17 mouse cellular contexts compared by ENCODE assay signal in the genomic region with DNA sequence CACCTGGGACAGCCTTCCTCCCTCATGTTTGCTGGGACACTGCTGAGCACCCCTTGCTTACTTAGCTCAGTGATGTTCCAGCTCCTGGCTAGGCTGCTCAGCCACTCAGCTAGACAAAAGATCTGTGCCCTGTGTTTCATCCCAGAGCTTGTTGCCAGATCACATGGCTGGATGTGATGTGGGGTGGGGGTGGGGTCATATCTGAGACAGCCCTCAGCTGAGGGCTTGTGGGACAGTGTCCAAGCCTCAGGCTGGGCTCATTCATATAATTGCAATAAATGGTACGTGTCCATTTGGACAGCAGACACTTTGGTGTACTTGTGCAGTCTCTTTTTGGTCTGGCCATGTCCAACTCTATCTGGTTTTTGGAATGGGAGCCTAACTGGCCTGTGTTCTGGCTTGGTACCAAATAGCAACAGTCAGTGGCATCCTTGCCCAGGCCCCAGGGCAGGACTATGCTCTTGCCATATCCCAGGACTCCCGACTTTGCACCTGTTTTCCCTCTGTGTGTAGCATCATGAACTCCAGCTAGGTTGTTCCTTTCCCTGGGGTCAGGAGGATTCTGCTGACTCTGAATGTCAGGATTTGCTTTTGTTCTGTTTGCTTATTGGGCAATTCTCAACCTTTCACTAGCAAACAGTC. TPM values are rescaled to one million over a fixed set of nuclear protein-coding genes. Genes with fewer than 3 reads are reported as not detected.
DNase-seq lines count a peak whose midpoint lies in the region; ATAC-seq and TF ChIP-seq lines count a peak whose summit lies in the region.
"Had no signal": no experiment of that assay in that cellular context is flagged by ENCODE, and none has a peak within 500 bp of the region (broad histone marks: within the 10 kb centered on the region; RNA-seq: fewer than 3 reads in every experiment).

No protein-coding gene starts in this region.

- no peaks in the 10 kb centered on the region for H3K4me1 ChIP-seq in hindbrain, postnatal 0 days (ENCODE audit: insufficient read depth, low read length)
- H3K4me1 ChIP-seq in hindbrain, embryonic 10.5 days (replicated peaks): peaks cover 7% of the 10 kb centered on the region
- H3K4me1 ChIP-seq in liver, embryonic 16.5 days (ENCODE audit: control insufficient read depth, low read depth, low read length): peaks cover 2% of the 10 kb centered on the region
- H3K4me1 ChIP-seq: midbrain, embryonic 15.5 days had no signal

- H3K4me2 ChIP-seq in hindbrain, postnatal 0 days (ENCODE audit: low read depth, low read length): no peak overlapping the region
- no peak overlapping the region for H3K4me2 ChIP-seq in liver, embryonic 16.5 days (ENCODE audit: low read depth, low read length)
- H3K4me2 ChIP-seq: midbrain, embryonic 15.5 days had no signal

- no peak for TF ChIP-seq CTCF in hindbrain, postnatal 0 days (IDR thresholded peaks at IDR 0.05; ENCODE audit: low read depth)

- H3K27me3 ChIP-seq in hindbrain, postnatal 0 days (ENCODE audit: insufficient read depth, low read length): no peaks in the 10 kb centered on the region
- H3K27me3 ChIP-seq in hindbrain, embryonic 10.5 days (ENCODE audit: insufficient read depth, poor library complexity, severe bottlenecking): no peaks in the 10 kb centered on the region
- H3K27me3 ChIP-seq in liver, embryonic 16.5 days (ENCODE audit: control insufficient read depth, insufficient read depth, low read depth, low read length): no peaks in the 10 kb centered on the region
- H3K27me3 ChIP-seq: midbrain, embryonic 15.5 days had no signal

- 66% methylated on average over 2 of the region's 2 CpGs for WGBS in hindbrain, postnatal 0 days
- 87% methylated on average over 2 of the region's 2 CpGs for WGBS in hindbrain, embryonic 10.5 days
- 62% methylated on average over 2 of the region's 2 CpGs for WGBS in liver, embryonic 16.5 days (ENCODE audit: insufficient replicate concordance)

- no peaks in the 10 kb centered on the region for H3K9me3 ChIP-seq in hindbrain, postnatal 0 days (ENCODE audit: low read length)
- H3K9me3 ChIP-seq in hindbrain, embryonic 10.5 days: 0 out of 2 replicates have a peak, but pooled peaks cover 6% of the 10 kb centered on the region
- no peaks in the 10 kb centered on the region for H3K9me3 ChIP-seq in liver, embryonic 16.5 days (replicated peaks; ENCODE audit: control insufficient read depth, low read length)
- H3K9me3 ChIP-seq: G1E; heart, embryonic 10.5 days; midbrain, embryonic 15.5 days had no signal

- ATAC-seq in hindbrain, postnatal 0 days: peak; percentile 67
- ATAC-seq in liver, embryonic 16.5 days (ENCODE audit: low read depth): peak; percentile 83
- ATAC-seq: midbrain, embryonic 15.5 days had no signal

- peaks cover 7% of the 10 kb centered on the region; the same call in 1 of the 2 replicates for H3K36me3 ChIP-seq in hindbrain, postnatal 0 days (ENCODE audit: insufficient read depth, low read length)
- H3K36me3 ChIP-seq in hindbrain, embryonic 10.5 days: peaks cover 75% of the 10 kb centered on the region
- 0 out of 2 replicates have a peak, but pooled peaks cover 3% of the 10 kb centered on the region for H3K36me3 ChIP-seq in liver, embryonic 16.5 days (ENCODE audit: control insufficient read depth, insufficient read depth)
- H3K36me3 ChIP-seq: midbrain, embryonic 15.5 days had no signal

- DNase-seq in hindbrain, postnatal 0 days (ENCODE audit: low spot score): peak; percentile 11
- DNase-seq in hindbrain, embryonic 10.5 days (ENCODE audit: low spot score): no peak
- DNase-seq in cerebellum, adult 11-12 months: peak; percentile 69
- DNase-seq in cerebellum, postnatal 10 days: peak; percentile 69
- no peak for DNase-seq in adrenal gland, adult 8-10 months
- no peak for DNase-seq in right cerebral cortex, postnatal 4 days
- DNase-seq: adrenal gland, postnatal 14 days; gastrocnemius, postnatal 36 days; heart, postnatal 36 days; kidney, adult 11 months; kidney, postnatal 14 days; layer of hippocampus, adult 9-11 months; lung, adult 2 months had no signal

- H3K27ac ChIP-seq in hindbrain, postnatal 0 days: no peak overlapping the region
- no peak overlapping the region for H3K27ac ChIP-seq in hindbrain, embryonic 10.5 days
- H3K27ac ChIP-seq in liver, embryonic 16.5 days (ENCODE audit: low read length): peak overlapping the region; percentile 37
- H3K27ac ChIP-seq: heart, embryonic 10.5 days; midbrain, embryonic 15.5 days had no signal

- no peak overlapping the region for H3K4me3 ChIP-seq in hindbrain, postnatal 0 days (ENCODE audit: low read length)
- no peak overlapping the region for H3K4me3 ChIP-seq in hindbrain, embryonic 10.5 days
- H3K4me3 ChIP-seq in liver, embryonic 16.5 days (ENCODE audit: low read depth, low read length): no peak overlapping the region
- H3K4me3 ChIP-seq: heart, embryonic 10.5 days; midbrain, embryonic 15.5 days had no signal

- H3K9ac ChIP-seq in hindbrain, postnatal 0 days (replicated peaks; ENCODE audit: low read length): no peak overlapping the region
- H3K9ac ChIP-seq in liver, embryonic 16.5 days (ENCODE audit: low read depth, low read length): no peak overlapping the region
- H3K9ac ChIP-seq: midbrain, embryonic 15.5 days had no signal

RNA-seq across cellular contexts. Expression of a gene that starts 22.4 kb away (rescaled TPM):
- 17.1 and 20.6 TPM in 2 replicates for total RNA-seq in hindbrain, postnatal 0 days (2014; rRNA removed)
- 12.5 and 14.0 TPM in 2 replicates for polyA plus RNA-seq in hindbrain, postnatal 0 days (2015; fragmentation: Nextera tagmentation; extraction: Ambion mirVana)
- polyA plus RNA-seq in hindbrain, embryonic 10.5 days (2016; fragmentation: Nextera tagmentation; extraction: Ambion mirVana): 92.2 and 117 TPM in 2 replicates
- polyA plus RNA-seq in liver, embryonic 16.5 days (2015; fragmentation: Nextera tagmentation; extraction: Ambion mirVana): 24.8 and 25.6 TPM in 2 replicates
- 10 to 100 TPM in 2 of 4 experiments, 1 to 10 TPM in 2; 7.4 to 21.2 (median 10.8) TPM for total RNA-seq in adrenal gland, adult 8-10 months (2022)

Comparison
In these comparisons a context has a peak if more than half of its experiments do, and no peak if none do; other contexts are left out.
1. DNase-seq: peak in hindbrain, postnatal 0 days (single experiment), cerebellum, adult 11-12 months (single experiment) and cerebellum, postnatal 10 days (2 of 2); none in hindbrain, embryonic 10.5 days (single experiment), adrenal gland, adult 8-10 months (single experiment) and right cerebral cortex, postnatal 4 days (single experiment).